Mouse (Mus musculus): ENCODE data around the gene Lgsn. TPM values are rescaled to one million over a fixed set of nuclear protein-coding genes. Genes with fewer than 3 reads are reported as not detected.
A peak's percentile ranks its signal among the peaks of the same experiment; 100 is the strongest.

Lgsn gene
- total and polyA plus RNA-seq, 3 experiments = not detected

DNA sequence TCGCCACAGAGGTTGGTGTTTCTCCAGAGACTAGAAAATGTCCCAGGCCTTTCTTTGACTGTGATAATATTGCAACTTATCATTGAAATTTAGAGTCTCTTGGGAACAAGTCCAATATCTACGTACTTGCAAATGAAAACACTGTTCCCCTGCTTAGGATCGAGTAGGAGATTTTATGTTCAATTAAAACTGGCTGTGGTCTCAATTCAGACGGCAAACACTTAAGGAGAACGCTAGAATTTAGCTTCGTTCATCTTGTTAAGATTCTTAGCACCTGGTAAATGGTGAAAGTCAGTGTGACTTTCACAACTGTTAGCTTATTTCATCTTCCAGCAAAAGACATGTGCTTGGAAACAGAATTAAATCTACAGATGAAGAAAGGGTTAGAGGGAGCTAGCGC is 29.1 kb downstream of the Lgsn start:
- Histone ChIP-seq H3K4me1 (ENCODE audit: insufficient read depth, low read depth, low read length) (no peaks in the 10 kb centered on the region), H3K4me3 (ENCODE audit: low read depth, low read length) (no peak overlapping the region), H3K9me3 (replicated peaks) (no peaks in the 10 kb centered on the region), H3K36me3 (replicated peaks) (no peaks in the 10 kb centered on the region), H3K27me3 (ENCODE audit: insufficient read depth, low read length) (no peaks in the 10 kb centered on the region; the same call in 1 of the 2 replicates)
- DNase-seq (ENCODE audit: low spot score) (no peak), ATAC-seq (ENCODE audit: extremely low read depth, insufficient number of reproducible peaks, low FRiP score, poor library complexity, severe bottlenecking) (no peak)
- TF ChIP-seq CTCF (IDR thresholded peaks at IDR 0.05; ENCODE audit: low read depth, low read length) (no peak), GATA2 (IDR thresholded peaks at IDR 0.05; ENCODE audit: borderline replicate concordance, low read depth, low read length) (no peak), GATA1 (IDR thresholded peaks at IDR 0.05; ENCODE audit: borderline replicate concordance, low read length) (no peak), POLR2AphosphoS5 (IDR thresholded peaks at IDR 0.05; ENCODE audit: insufficient replicate concordance, low read depth, low read length) (no peak), TAL1 (conservative IDR thresholded peaks at IDR 0.05; ENCODE audit: low read depth, low read length) (no peak)

DNA sequence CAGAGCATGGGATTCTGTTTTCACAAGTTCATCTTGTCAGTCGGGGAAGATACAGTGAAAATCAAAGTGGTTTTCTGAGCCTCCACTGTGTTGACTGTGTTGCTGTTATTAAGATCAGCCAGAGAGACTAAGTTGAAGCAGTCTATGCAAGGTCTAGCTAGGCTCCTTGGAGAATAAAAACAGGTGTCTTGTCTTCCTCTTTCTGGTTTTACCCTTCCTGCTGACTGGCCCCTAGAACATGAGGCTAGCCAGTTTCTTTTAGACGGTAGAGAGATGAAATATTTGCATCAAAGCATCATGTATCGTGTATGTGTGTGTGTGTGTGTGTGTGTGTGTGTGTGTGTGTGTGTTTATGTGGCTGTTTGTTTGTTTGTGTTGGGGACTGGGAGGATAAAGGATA is 29.6 kb downstream of the Lgsn start:
- no peak overlapping the region for H3K4me3 ChIP-seq (ENCODE audit: low read depth, low read length)
- no peak for ATAC-seq (ENCODE audit: extremely low read depth, insufficient number of reproducible peaks, low FRiP score, poor library complexity, severe bottlenecking)
- no peaks in the 10 kb centered on the region; the same call in 1 of the 2 replicates for H3K27me3 ChIP-seq (ENCODE audit: insufficient read depth, low read length)
- no peaks in the 10 kb centered on the region for H3K36me3 ChIP-seq (replicated peaks)
- H3K9me3 ChIP-seq (replicated peaks) = no peaks in the 10 kb centered on the region
- no peaks in the 10 kb centered on the region for H3K4me1 ChIP-seq (ENCODE audit: insufficient read depth, low read depth, low read length)
- DNase-seq (ENCODE audit: low spot score) = no peak
- no peak for TF ChIP-seq GATA2 (IDR thresholded peaks at IDR 0.05; ENCODE audit: borderline replicate concordance, low read depth, low read length)
- TF ChIP-seq TAL1 (conservative IDR thresholded peaks at IDR 0.05; ENCODE audit: low read depth, low read length) = no peak
- TF ChIP-seq POLR2AphosphoS5 (IDR thresholded peaks at IDR 0.05; ENCODE audit: insufficient replicate concordance, low read depth, low read length) = no peak
- no peak for TF ChIP-seq GATA1 (IDR thresholded peaks at IDR 0.05; ENCODE audit: borderline replicate concordance, low read length)
- no peak for TF ChIP-seq CTCF (IDR thresholded peaks at IDR 0.05; ENCODE audit: low read depth, low read length)

DNA sequence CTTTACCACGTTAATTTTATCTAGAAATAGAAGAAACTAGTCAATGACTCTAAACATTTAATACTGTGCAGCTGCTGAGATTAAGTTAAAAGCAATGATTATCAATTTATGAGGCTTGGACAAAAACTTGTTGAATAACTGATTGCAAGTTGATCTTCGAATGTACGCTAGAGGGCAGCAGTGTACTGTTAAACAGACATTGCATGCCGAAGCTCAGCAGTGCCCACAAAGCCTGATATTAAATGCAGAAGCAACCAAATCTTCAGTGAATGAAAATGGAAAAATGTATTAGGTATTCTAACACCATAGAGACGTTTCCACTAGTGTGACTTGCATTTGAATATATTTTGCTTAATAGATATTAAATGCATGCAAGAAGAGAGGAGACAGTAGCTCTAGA is 33.9 kb downstream of the Lgsn start:
- DNase-seq (ENCODE audit: low spot score) = peak; percentile 2
- H3K36me3 ChIP-seq (replicated peaks) = no peaks in the 10 kb centered on the region
- TF ChIP-seq GATA1 (IDR thresholded peaks at IDR 0.05; ENCODE audit: borderline replicate concordance, low read length) (no peak), CTCF (IDR thresholded peaks at IDR 0.05; ENCODE audit: low read depth, low read length) (peak; percentile 45; the same call in 1 of the 2 replicates)
- ATAC-seq (ENCODE audit: extremely low read depth, insufficient number of reproducible peaks, low FRiP score, poor library complexity, severe bottlenecking) = 0 out of 2 replicates have a peak, but pooled peaks have one; percentile 40
- no peaks in the 10 kb centered on the region for H3K27me3 ChIP-seq (ENCODE audit: insufficient read depth, low read length)
- no peaks in the 10 kb centered on the region for H3K4me1 ChIP-seq (ENCODE audit: insufficient read depth, low read depth, low read length)
- no peak overlapping the region for H3K4me3 ChIP-seq (ENCODE audit: low read depth, low read length)
- H3K9me3 ChIP-seq (replicated peaks) = no peaks in the 10 kb centered on the region

DNA sequence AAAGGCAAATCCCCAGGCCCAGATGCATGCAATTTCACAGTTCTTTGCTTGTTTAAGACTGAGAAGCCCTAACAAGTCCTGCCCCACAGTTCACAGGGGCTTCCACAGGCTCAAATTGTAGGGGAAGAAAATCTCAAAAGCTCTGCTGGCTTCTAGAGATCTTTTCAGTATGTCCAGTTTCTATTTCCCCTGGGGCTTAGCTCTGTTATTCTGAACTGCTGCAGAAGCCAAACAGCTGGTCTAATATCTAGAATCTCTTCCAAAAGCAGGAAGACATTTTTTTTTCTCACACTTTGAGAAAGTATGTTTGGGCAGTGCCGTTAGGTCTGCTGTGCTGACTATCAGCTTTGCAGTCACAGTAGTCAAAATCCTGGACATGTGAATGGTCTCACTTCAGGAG is 38.6 kb downstream of the Lgsn start:
- no peak for ATAC-seq (ENCODE audit: extremely low read depth, insufficient number of reproducible peaks, low FRiP score, poor library complexity, severe bottlenecking)
- no peak for DNase-seq (ENCODE audit: low spot score)
- Histone ChIP-seq H3K4me3 (ENCODE audit: low read depth, low read length) (no peak overlapping the region), H3K9me3 (replicated peaks) (no peaks in the 10 kb centered on the region), H3K36me3 (replicated peaks) (no peaks in the 10 kb centered on the region), H3K27me3 (ENCODE audit: insufficient read depth, low read length) (no peaks in the 10 kb centered on the region), H3K4me1 (ENCODE audit: insufficient read depth, low read depth, low read length) (no peaks in the 10 kb centered on the region)
- no peak for TF ChIP-seq CTCF (IDR thresholded peaks at IDR 0.05; ENCODE audit: low read depth, low read length)
- TF ChIP-seq GATA1 (IDR thresholded peaks at IDR 0.05; ENCODE audit: borderline replicate concordance, low read length) = no peak
- TF ChIP-seq TAL1 (conservative IDR thresholded peaks at IDR 0.05; ENCODE audit: low read depth, low read length) = no peak
- no peak for TF ChIP-seq GATA2 (IDR thresholded peaks at IDR 0.05; ENCODE audit: borderline replicate concordance, low read depth, low read length)
- no peak for TF ChIP-seq POLR2AphosphoS5 (IDR thresholded peaks at IDR 0.05; ENCODE audit: insufficient replicate concordance, low read depth, low read length)

DNA sequence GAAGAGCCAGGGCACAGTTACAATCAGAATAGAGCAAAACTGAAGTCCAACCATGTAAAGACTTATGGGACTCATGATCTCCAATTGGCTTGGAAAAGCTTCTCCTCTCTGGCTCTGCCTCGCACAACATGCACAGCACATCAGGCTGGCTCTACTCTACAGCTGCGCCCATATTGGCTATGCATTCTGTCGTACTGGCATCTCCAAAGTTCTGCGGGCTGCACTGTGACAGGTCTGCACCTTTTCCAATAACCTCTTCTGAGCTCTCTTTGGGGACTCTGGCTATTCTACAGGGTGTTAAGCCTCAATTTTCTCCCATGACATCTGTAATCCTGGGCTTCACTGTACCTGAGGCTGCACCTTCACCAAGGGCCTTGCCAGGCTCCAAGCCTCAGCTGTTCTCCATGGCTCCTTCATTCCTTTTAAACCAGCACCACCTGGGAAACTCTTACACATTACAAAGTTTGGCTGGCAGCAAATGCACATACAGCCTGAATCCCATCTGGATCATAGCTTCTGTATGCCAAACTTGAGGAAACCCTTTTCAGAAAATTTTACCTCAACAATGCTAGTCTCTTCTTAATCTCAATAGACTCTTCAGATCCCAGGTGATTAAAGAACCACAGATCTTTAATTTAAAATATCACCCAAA is 44.5 kb downstream of the Lgsn start:
- Histone ChIP-seq H3K4me1 (ENCODE audit: insufficient read depth, low read depth, low read length) (no peaks in the 10 kb centered on the region), H3K4me3 (ENCODE audit: low read depth, low read length) (no peak overlapping the region), H3K9me3 (replicated peaks) (no peaks in the 10 kb centered on the region), H3K27me3 (ENCODE audit: insufficient read depth, low read length) (no peaks in the 10 kb centered on the region), H3K36me3 (replicated peaks) (no peaks in the 10 kb centered on the region)
- TF ChIP-seq POLR2AphosphoS5 (IDR thresholded peaks at IDR 0.05; ENCODE audit: insufficient replicate concordance, low read depth, low read length) = no peak
- no peak for TF ChIP-seq GATA1 (IDR thresholded peaks at IDR 0.05; ENCODE audit: borderline replicate concordance, low read length)
- no peak for TF ChIP-seq CTCF (IDR thresholded peaks at IDR 0.05; ENCODE audit: low read depth, low read length)
- TF ChIP-seq GATA2 (IDR thresholded peaks at IDR 0.05; ENCODE audit: borderline replicate concordance, low read depth, low read length) = no peak
- TF ChIP-seq TAL1 (conservative IDR thresholded peaks at IDR 0.05; ENCODE audit: low read depth, low read length) = no peak
- DNase-seq (ENCODE audit: low spot score) (no peak), ATAC-seq (ENCODE audit: extremely low read depth, insufficient number of reproducible peaks, low FRiP score, poor library complexity, severe bottlenecking) (no peak)

DNA sequence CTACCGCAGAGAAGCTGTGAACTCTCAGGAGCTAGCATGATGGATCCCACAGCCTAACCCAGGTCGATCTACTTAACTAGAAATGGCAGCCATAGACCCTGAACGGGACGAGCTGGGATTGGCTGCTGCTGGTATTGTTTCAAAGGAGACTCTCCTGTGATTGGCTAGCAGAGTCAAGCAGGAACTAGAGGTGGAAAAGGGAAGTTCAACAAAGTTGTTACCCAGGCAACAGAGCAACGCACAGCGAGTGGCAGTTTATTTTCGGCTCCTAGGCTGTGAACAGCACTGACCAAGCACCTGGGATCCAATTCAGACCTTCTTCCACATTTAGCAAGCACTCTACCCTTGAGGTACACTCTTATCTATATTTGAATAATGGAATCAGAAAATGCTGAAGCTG is 46.4 kb downstream of the Lgsn start, which contains the start of the genes 4931428L18Rik and Pih1d3:
Gene 4931428L18Rik, minus strand, starts transcription at position 121 of the 400 bp plus-strand sequence.
Gene Pih1d3, plus strand, starts transcription at position 275 of the 400 bp plus-strand sequence.
- H3K4me1 ChIP-seq (ENCODE audit: insufficient read depth, low read depth, low read length) = no peaks in the 10 kb centered on the region
- DNase-seq (ENCODE audit: low spot score) = no peak
- no peak within 1 kb of the TSS for H3K4me3 ChIP-seq (ENCODE audit: low read depth, low read length)
- no peaks in the 10 kb centered on the region for H3K36me3 ChIP-seq (replicated peaks)
- H3K9me3 ChIP-seq (replicated peaks) = no peaks in the 10 kb centered on the region
- no peak for ATAC-seq (ENCODE audit: extremely low read depth, insufficient number of reproducible peaks, low FRiP score, poor library complexity, severe bottlenecking)
- no peaks in the 10 kb centered on the region for H3K27me3 ChIP-seq (ENCODE audit: insufficient read depth, low read length)
- no peak for TF ChIP-seq GATA1 (IDR thresholded peaks at IDR 0.05; ENCODE audit: borderline replicate concordance, low read length)
- no peak for TF ChIP-seq CTCF (IDR thresholded peaks at IDR 0.05; ENCODE audit: low read depth, low read length)
- no peak for TF ChIP-seq TAL1 (conservative IDR thresholded peaks at IDR 0.05; ENCODE audit: low read depth, low read length)
- no peak for TF ChIP-seq GATA2 (IDR thresholded peaks at IDR 0.05; ENCODE audit: borderline replicate concordance, low read depth, low read length)
- no peak for TF ChIP-seq POLR2AphosphoS5 (IDR thresholded peaks at IDR 0.05; ENCODE audit: insufficient replicate concordance, low read depth, low read length)

Measured in G1E (cell line).